Mouse (Mus musculus): ENCODE results near the gene Atr. TPM values are rescaled to one million over a fixed set of nuclear protein-coding genes. Genes with fewer than 3 reads are reported as not detected.
A peak's percentile ranks its signal among the peaks of the same experiment; 100 is the strongest.
"Not testable (repeated sequence)": the region's sequence is repeated elsewhere in the genome, so short reads cannot be mapped to it uniquely, and the experiment has no call there.

Atr gene
- total and polyA plus RNA-seq, 2 experiments = 1.1 to 12.4 TPM

DNA sequence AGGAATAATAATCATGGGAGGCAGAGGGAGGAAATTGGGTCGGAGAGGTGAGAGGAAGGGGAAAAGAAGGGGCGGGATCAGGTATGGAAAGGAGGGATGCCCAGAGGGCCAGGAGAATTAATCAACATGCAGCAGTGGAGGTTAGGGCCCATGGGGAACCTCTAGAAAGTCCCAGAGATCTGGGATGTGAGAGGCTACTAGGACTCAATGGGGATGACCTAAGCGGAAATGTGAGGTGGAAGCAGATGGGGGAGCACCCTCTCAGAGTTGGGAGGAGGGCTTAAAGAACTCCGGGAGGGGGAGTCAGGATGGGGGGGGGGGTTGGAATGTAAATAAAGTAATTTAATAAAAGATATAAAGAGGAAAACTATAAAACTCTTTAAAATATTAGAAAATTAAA lies 96.3 kb downstream of the Atr start:
- Histone ChIP-seq H3K4me3 (ENCODE audit: insufficient read depth, low read depth, low read length) (no peak overlapping the region), H3K9ac (ENCODE audit: low read depth, low read length) (no peak overlapping the region), H3K27me3 (ENCODE audit: control insufficient read depth, insufficient read depth, low read length) (no peaks in the 10 kb centered on the region), H3K79me2 (ENCODE audit: control insufficient read depth, insufficient read depth, low read length) (peaks cover 18% of the 10 kb centered on the region), H3K36me3 (ENCODE audit: control insufficient read depth, insufficient read depth, low read length) (no peaks in the 10 kb centered on the region; the same call in 1 of the 2 replicates), H3K4me1 (ENCODE audit: control insufficient read depth, insufficient read depth, low read length) (peaks cover 3% of the 10 kb centered on the region), H3K27ac (replicated peaks; ENCODE audit: insufficient read depth, low read depth, low read length) (no peak overlapping the region)
- 76% methylated on average over 4 of the region's 4 CpGs for WGBS
- TF ChIP-seq POLR2A (IDR thresholded peaks at IDR 0.05; ENCODE audit: extremely low read depth, insufficient read depth, low read length) = no peak
- TF ChIP-seq CTCF (IDR thresholded peaks at IDR 0.05; ENCODE audit: low read depth, low read length) = no peak
- no peak for DNase-seq (ENCODE audit: extremely low read depth, low read depth, low spot score)

DNA sequence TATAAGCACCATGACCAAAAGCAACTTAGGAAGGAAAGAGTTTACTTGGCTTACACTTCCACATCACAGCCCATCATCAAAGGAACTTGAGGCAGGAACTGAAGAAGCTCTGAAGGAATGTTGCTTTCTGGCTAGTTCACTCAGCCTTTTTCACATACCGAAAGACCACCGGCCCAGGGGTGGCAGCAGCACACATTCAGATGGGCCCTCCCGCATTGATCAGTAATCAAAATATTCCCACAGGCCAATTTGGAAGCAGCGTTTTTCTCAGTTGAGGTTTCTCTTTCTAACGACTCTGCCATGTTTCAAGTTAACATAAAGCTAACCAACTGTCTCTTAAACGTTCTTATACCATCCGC lies 96.8 kb downstream of the Atr start:
- Histone ChIP-seq H3K79me2 (ENCODE audit: control insufficient read depth, insufficient read depth, low read length) (peaks cover 18% of the 10 kb centered on the region), H3K9ac (ENCODE audit: low read depth, low read length) (peak overlapping the region; percentile 37), H3K27me3 (ENCODE audit: control insufficient read depth, insufficient read depth, low read length) (no peaks in the 10 kb centered on the region), H3K27ac (replicated peaks; ENCODE audit: insufficient read depth, low read depth, low read length) (peak overlapping the region; percentile 55), H3K4me3 (ENCODE audit: insufficient read depth, low read depth, low read length) (peak overlapping the region; percentile 97), H3K36me3 (ENCODE audit: control insufficient read depth, insufficient read depth, low read length) (no peaks in the 10 kb centered on the region; the same call in 1 of the 2 replicates), H3K4me1 (ENCODE audit: control insufficient read depth, insufficient read depth, low read length) (peaks cover 3% of the 10 kb centered on the region)
- whole genome bisulfite sequencing = under 1% methylated on average over 7 of the region's 7 CpGs
- DNase-seq (ENCODE audit: extremely low read depth, low read depth, low spot score) = no peak
- no peak for TF ChIP-seq POLR2A (IDR thresholded peaks at IDR 0.05; ENCODE audit: extremely low read depth, insufficient read depth, low read length)
- TF ChIP-seq CTCF (IDR thresholded peaks at IDR 0.05; ENCODE audit: low read depth, low read length) = no peak

DNA sequence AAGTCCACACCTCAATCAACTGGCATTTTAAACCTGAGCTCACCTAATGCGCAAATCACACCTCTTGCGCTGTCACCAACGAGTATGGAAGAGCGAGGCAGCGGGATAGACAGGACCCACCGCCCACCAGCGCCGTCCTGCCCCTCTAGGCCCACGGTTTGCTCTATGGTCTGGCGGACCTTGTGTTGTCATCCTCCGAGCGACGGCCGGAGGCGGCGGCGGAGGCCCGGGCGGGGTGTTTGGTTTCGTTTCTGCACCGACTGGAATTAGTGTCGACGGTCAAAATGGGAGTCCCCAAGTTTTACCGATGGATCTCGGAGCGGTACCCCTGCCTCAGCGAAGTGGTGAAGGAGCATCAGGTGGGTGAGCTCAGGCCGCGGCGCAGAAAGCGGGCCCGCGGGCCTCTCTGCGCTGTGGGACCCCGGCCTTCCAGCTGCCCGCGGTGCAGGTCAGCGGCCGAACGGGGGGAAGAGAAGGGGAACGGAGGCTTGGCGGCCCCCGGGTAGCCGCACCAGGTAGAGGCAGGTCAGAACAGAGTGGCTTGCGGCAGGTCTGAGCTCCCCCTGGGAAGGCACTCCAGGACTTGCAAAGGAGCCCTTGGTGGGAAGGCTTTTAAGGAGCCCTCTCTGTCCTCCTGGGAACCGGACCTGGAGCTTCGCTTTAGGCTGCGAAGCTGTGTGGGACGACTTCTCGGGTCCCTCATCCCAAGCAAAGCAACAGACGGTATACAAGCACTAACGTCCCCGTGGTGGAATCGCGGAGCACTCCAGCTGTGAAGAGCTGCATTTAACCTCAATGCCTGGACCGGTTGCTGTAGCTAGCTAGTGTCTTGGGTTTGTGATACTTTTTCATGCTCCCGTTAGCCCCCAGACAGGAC lies 97.4 kb downstream of the Atr start, which contains the start of gene Xrn1:
Gene Xrn1 (plus strand): TSS at position 176 of the 877 bp plus-strand sequence.
- H3K27me3 ChIP-seq (ENCODE audit: control insufficient read depth, insufficient read depth, low read length) = no peaks in the 10 kb centered on the region
- peak; percentile 55; the same call in 1 of the 2 replicates for TF ChIP-seq POLR2A (IDR thresholded peaks at IDR 0.05; ENCODE audit: extremely low read depth, insufficient read depth, low read length)
- no peak for TF ChIP-seq CTCF (IDR thresholded peaks at IDR 0.05; ENCODE audit: low read depth, low read length)

DNA sequence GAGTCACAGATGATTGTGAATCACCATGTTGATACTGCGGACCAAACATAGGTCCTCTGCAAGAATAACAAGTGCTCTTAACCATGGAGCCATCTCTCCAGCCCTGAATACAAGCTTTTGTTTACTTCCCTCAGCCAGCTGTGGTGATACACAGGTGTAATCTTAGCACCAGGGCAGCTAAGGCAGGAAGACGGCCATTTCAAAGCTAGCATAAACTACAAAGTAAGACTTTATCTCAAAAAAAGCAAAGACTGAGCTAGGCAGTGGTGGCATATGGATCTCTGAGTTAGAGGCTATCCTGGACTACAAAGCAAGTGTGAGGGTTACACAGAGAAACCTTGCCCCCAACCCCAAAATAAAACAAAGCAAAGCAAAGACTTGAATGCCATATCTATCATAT lies 100.2 kb downstream of the Atr start:
- Histone ChIP-seq H3K27me3 (ENCODE audit: control insufficient read depth, insufficient read depth, low read length) (no peaks in the 10 kb centered on the region), H3K9ac (ENCODE audit: low read depth, low read length) (no peak overlapping the region), H3K36me3 (ENCODE audit: control insufficient read depth, insufficient read depth, low read length) (no peaks in the 10 kb centered on the region), H3K4me1 (ENCODE audit: control insufficient read depth, insufficient read depth, low read length) (peaks cover 3% of the 10 kb centered on the region), H3K4me3 (ENCODE audit: insufficient read depth, low read depth, low read length) (no peak overlapping the region), H3K79me2 (ENCODE audit: control insufficient read depth, insufficient read depth, low read length) (peaks cover 18% of the 10 kb centered on the region), H3K27ac (replicated peaks; ENCODE audit: insufficient read depth, low read depth, low read length) (no peak overlapping the region)
- WGBS = 90% methylated on average over 2 of the region's 2 CpGs
- TF ChIP-seq POLR2A (IDR thresholded peaks at IDR 0.05; ENCODE audit: extremely low read depth, insufficient read depth, low read length) (no peak), CTCF (IDR thresholded peaks at IDR 0.05; ENCODE audit: low read depth, low read length) (no peak)
- DNase-seq (ENCODE audit: extremely low read depth, low read depth, low spot score) = no peak

More for the DNA sequence above, 97.4 kb downstream of the Atr start, which contains the start of gene Xrn1:
- Histone ChIP-seq H3K36me3 (ENCODE audit: control insufficient read depth, insufficient read depth, low read length) (no peaks in the 10 kb centered on the region; the same call in 1 of the 2 replicates), H3K27ac (replicated peaks; ENCODE audit: insufficient read depth, low read depth, low read length) (peak within 1 kb of the TSS; percentile 82), H3K9ac (ENCODE audit: low read depth, low read length) (peak within 1 kb of the TSS; percentile 96), H3K4me3 (ENCODE audit: insufficient read depth, low read depth, low read length) (peak within 1 kb of the TSS; percentile 97), H3K4me1 (ENCODE audit: control insufficient read depth, insufficient read depth, low read length) (peaks cover 3% of the 10 kb centered on the region), H3K79me2 (ENCODE audit: control insufficient read depth, insufficient read depth, low read length) (peaks cover 18% of the 10 kb centered on the region)
- WGBS = under 1% methylated on average over 57 of the region's 57 CpGs
- DNase-seq (ENCODE audit: extremely low read depth, low read depth, low spot score) = peak; percentile 84

DNA sequence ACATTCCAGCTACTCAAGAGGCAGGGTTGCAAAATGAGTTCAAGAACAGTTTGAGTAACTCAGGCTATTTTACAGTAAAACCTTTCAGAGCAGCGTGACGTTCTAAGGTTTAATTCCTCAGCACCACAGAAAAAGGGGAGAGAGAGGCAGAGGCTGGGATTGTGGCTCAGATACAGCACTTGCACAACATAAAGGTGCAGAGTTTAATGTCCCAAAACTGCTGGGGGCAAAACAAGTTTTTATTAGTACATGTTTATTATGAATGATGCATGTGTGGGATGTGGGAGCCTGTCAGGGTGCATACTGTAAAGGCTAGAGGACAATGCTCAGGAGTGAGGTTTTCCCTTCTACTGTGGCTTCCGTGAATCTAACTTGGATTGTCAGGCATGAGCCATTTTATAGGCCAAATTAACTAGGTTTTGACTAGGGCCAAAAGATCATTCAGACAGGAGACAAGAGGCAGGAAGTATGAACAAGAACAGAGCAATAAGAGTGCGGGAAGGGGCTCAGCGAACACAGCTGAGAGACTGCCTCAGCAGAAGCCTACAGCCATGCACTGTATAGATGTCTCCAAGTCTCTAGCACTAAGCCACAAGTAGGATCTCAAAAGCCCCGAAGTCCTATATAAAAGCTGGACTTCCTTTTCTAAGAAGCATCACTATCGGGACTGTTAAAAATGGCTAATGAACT lies 100.8 kb downstream of the Atr start:
- 93% methylated on average over 7 of the region's 7 CpGs for WGBS
- Histone ChIP-seq H3K27me3 (ENCODE audit: control insufficient read depth, insufficient read depth, low read length) (no peaks in the 10 kb centered on the region), H3K36me3 (ENCODE audit: control insufficient read depth, insufficient read depth, low read length) (no peaks in the 10 kb centered on the region), H3K27ac (replicated peaks; ENCODE audit: insufficient read depth, low read depth, low read length) (no peak overlapping the region), H3K4me3 (ENCODE audit: insufficient read depth, low read depth, low read length) (no peak overlapping the region), H3K4me1 (ENCODE audit: control insufficient read depth, insufficient read depth, low read length) (peaks cover 3% of the 10 kb centered on the region), H3K9ac (ENCODE audit: low read depth, low read length) (no peak overlapping the region), H3K79me2 (ENCODE audit: control insufficient read depth, insufficient read depth, low read length) (peaks cover 18% of the 10 kb centered on the region)
- DNase-seq (ENCODE audit: extremely low read depth, low read depth, low spot score) = no peak
- TF ChIP-seq CTCF (IDR thresholded peaks at IDR 0.05; ENCODE audit: low read depth, low read length) (no peak), POLR2A (IDR thresholded peaks at IDR 0.05; ENCODE audit: extremely low read depth, insufficient read depth, low read length) (no peak)

DNA sequence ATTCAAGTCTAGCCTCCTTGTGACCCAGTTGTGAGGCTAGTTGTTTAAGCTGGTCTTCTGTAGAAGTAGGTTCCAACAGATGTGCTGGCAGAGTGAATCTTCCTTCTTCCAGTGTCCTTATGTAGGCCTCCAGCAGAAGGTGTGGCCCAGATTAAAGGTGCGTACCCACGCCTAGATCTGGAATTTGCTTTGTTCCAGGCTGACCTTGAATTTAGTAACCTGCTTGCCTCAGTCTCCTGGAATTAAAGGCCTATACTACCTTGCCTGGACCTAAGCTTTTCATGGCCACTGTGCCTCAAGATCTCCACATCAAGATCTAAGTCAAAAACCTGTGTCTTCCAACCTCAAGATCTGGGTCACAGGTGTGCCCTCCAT lies 101.3 kb downstream of the Atr start:
- DNase-seq (ENCODE audit: extremely low read depth, low read depth, low spot score); H3K36me3 ChIP-seq (ENCODE audit: control insufficient read depth, insufficient read depth, low read length); H3K27ac ChIP-seq (replicated peaks; ENCODE audit: insufficient read depth, low read depth, low read length); H3K4me3 ChIP-seq (ENCODE audit: insufficient read depth, low read depth, low read length); H3K4me1 ChIP-seq (ENCODE audit: control insufficient read depth, insufficient read depth, low read length); H3K9ac ChIP-seq (ENCODE audit: low read depth, low read length); H3K27me3 ChIP-seq (ENCODE audit: control insufficient read depth, insufficient read depth, low read length): not testable (repeated sequence)
- H3K79me2 ChIP-seq (ENCODE audit: control insufficient read depth, insufficient read depth, low read length) = peaks cover 18% of the 10 kb centered on the region
- WGBS = 96% methylated on average over 2 of the region's 2 CpGs

Measured in liver, adult 2 months (tissue).